Mouse (Mus musculus) neutrophil, adult 5-6 weeks (primary cell): Measurements from ENCODE around the gene Cfap74. TPM values are rescaled to one million over a fixed set of nuclear protein-coding genes. Genes with fewer than 3 reads are reported as not detected.

Experiments
- ATAC-seq: fragments of 151-379, 151-347 bp; 2 replicates; pipeline ENCODE4 v1.8.0; 2017; ENCODE audit warnings: mild to moderate bottlenecking, moderate TSS enrichment; ENCODE audit not compliant: insufficient number of reproducible peaks, poor library complexity, low FRiP score, severe bottlenecking; ENCODE audit errors: extremely low read depth
- total RNA-seq: library from RNA; stranded (forward); fragments of 200-1000 nt; gene quantifications from 2 replicates; pipeline ENCODE4 v1.2.3, GENCODE M21; 2017

Gene Cfap74
- total RNA-seq, 1 experiment from 2014 or later: 3.8 TPM

DNA sequence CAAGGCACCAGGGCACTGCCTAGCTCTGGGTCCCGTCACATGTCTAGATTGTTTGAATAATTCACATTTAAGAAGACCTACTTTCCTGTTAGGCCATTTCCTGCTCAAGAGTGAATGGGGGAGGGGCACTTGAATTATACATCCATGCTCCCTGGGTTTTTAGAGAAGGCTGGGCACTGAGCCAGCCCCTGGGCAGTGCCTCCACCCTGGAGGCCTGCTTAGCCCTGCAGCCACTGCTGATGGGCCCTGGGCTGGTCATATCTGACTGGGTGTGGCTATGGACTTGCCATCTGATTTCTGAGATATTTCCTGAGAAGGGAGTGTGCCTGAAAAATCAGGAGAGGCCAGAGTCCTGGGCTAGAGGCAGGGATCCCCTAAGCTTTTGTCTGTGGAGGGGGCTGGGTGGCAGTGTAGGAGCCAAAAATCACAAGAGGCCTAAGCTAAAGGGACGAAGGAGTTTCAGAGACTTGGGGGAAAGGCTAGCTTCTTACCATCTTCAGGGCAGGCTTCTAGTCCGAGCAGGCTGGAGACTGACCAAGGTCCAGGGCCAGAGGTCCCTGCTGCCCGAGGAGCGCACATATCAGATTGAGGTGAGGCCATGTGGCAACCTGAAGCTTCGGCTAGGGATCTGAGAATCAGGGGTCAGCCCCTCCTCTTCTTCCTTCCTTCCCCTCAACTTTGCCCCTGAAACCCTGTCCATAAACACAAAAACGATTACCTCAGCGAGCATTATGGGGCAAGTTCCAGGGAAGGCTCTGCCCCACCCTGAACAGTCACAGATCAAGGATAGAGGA, 79.4 kb downstream of the Cfap74 start:
- no peak for ATAC-seq

DNA sequence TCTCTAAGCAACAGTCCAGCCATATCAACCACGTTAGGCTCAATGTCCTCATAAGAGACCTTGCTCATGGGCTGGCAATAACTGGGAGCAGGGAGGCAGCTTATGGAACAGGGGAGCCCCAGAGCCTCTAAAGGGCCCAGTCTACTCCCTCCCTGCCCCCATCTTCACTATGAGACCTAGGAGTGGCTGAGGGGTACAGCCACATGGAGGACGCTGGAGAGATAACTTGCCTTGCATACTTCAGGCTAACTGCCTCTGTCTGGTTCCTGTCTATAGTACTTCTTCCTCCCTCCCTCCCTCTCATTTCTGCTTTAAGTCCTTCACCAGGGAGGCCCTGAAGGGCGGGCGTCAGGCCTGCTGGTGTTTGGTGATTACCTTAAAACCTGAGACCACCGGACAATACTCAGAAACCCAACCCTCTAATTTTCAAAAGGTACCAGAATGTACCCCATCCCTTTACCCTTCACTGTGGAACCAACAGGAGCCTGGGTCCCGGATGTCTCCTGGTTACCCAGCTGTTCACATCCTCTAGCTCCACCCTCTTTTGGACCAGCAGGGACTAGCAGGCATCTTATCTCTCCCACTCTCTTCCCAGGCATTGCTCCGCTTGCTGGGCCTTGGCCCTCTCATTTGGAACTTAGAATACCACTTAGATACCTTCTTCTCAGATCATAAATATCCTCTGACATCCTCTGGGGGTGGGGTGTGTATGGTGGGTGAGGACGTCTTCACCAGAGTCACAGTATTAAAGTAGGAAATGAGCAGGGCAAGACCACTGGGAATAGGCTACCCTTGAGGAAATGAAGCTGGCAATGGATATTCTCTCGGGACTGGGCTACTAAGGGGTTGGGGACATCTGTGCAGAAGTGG, 80.3 kb downstream of the Cfap74 start:
- ATAC-seq: no peak

DNA sequence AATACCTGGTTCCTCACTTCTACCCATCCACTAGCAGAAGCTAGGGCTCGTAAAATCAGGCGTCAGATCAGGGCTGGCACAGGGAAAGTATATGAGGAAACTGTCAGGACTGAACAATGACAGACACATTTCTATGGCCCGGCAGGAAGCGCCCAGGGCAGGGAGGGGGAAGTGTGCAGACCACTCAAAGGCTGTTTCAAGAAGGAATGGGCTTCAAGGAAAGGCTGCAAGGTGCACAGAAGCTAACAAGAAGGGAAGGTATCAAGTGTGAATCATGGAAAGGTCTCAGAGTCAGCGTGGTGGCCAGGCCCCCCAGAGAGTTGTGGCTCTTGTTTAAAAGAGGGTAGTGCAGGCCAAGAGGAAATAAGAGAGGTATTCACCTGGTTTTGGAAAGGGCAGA, 81.5 kb downstream of the Cfap74 start:
- no peak for ATAC-seq

DNA sequence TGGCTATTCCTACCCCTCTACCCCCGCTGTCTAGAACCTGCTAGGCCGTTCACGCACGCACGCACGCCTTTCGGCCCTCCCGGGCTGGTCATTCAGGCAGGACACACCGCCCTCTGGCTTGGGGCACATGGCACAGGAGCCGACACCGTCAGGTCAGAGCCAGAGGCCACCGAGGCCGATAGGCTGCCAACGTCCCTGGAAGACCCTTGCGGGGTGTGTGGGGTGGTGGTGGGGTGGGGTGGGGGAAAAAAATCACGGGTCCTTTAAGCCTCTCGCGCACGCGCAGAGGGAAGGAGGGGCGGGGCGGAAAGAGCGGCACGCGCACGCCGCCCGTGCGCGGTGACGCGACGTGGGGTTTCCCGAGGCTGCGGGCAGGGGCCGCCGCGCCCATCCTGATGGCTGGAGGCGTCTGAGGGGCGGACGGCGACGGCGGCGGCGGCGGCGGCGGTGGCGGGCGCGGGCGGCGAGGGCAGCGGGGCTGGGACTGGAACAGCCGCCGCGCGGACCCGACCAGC, 82.1 kb downstream of the Cfap74 start, which contains the start of gene Gnb1:
Gene Gnb1 (plus strand): TSS at position 372 of the 515 bp plus-strand sequence.
- peak; percentile 76 for ATAC-seq

DNA sequence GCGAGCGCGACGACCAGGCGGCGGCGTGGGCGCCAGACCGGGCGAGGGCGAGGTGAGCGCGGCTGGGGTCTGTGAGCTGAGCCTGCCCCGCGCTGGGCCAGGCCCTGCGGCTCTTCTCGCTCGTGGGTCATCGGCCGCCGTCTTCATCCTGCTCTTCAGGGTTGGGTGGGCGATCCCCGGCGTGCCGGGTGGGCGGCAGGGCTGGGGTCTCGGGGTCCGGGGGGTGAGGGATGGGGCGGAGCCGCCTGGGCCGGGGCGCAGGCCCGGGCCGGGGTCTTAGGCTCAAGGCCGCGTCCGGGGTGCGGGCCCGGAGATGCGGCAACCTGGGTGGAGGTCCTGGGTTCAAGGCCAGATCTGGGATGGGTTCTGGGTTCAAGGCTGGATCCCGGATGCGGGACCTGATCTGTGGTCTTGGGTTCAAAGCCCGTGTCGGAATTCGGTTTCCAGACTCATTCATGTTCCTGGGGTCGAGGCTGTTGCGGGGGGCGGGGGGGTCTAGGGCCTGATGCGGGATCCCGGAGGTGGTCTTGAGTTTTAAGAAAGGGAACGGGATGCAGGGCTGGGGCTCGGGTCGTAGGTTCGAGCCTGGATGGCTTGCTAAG, 82.6 kb downstream of the Cfap74 start:
- no peak for ATAC-seq

DNA sequence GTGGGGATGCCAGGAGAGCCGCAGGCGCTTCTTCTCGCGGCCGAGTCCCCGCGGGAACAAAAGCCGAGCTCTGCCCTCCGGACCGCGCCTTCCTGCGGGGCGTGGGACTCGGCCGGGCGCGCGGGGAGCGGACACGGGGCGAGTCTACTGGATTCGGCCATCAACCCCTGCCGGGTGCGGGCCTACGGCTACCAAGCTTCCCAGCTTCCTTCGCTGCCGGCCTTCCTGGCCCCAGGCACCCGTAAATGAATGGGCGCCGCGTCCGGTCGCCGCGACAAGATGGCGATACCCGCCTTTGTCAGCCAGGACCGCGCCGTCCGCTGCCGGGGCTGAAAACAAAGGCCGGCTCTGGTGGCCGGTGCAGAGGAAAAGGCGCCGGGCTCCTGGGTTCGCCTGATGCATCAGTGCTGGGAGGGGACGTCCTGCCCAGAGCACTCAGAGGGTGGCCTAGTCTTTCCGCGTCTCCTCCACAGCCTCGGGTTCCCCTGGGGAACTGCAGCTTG, 83.2 kb downstream of the Cfap74 start:
- ATAC-seq: peak; percentile 13; the same call in 1 of the 2 replicates

DNA sequence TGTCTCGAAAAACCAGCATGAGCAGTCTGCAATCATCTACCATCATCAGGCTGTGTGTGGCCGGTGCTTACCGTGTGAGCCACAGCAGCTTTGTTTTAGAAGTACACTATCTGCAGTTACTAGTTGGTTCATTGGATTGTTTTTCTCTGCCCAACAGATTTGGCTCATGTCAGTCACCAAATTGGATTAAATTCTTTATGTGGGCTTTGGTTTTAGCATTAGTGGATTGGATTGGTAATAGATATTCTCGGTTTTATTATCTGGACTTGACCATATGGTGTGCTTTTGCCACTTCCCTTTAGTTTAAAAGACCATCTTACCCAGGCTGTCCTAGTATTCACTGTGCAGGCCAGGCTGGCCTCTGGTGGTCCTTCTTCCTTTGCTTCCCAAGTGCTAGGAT, 85.9 kb downstream of the Cfap74 start:
- no peak for ATAC-seq

DNA sequence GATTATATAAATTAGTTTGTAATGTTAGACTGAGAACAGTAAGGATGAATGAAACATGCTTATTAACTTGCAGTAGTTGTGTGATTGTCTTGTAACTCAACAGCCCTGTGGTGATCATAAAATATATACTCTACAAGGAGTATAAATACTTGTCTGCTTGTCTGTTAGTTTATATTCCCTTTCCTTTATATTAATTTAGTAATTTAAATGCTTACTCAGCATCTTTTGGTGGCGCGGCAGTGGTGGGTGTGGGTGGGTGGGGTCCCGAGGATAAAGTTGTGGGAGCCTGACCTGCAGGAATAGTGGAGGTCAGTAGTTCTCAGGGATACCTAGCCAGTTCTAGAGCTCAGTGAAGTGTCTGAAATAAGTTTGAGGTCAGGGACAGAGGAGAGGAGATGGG, 89.0 kb downstream of the Cfap74 start:
- ATAC-seq: no peak

DNA sequence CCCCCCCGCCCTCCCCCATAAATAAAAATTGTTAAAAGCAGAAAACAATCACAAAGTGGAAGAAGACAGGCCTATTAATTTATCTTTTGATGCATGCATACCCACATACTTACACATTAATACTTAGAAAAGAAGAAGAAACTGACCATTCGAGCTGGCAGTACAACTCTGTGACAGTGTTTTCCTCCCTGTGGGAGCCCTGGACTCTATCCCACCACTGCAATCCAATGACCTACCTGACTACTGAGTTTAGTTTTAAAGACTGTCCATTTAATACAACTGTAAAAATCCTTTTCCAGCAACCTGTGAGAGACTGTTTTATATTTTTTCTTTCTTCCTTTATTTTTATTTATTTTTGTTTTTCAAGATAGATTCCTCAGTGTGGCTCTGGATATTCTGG, 92.1 kb downstream of the Cfap74 start:
- ATAC-seq: no peak

DNA sequence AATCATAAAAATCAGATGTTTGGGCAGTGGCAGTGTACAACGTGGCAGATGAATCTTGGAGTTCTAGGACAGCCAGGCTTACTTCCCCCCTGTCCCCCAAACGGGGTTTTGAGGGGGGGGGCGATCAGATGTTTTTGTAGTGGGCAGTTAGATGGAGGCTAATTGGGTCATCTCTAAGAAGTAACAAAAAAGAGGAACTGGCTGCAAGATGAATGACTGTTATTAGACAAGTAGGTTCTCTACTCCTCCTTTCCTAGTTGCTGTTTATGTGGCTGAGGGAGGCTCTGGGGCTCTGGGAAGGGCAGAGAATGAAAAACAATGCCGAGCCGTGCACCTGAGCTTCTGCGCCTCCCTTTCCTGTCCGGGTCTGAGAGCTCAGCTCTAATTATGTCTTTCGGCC, 96.1 kb downstream of the Cfap74 start:
- ATAC-seq: peak; percentile 19; the same call in 1 of the 2 replicates

DNA sequence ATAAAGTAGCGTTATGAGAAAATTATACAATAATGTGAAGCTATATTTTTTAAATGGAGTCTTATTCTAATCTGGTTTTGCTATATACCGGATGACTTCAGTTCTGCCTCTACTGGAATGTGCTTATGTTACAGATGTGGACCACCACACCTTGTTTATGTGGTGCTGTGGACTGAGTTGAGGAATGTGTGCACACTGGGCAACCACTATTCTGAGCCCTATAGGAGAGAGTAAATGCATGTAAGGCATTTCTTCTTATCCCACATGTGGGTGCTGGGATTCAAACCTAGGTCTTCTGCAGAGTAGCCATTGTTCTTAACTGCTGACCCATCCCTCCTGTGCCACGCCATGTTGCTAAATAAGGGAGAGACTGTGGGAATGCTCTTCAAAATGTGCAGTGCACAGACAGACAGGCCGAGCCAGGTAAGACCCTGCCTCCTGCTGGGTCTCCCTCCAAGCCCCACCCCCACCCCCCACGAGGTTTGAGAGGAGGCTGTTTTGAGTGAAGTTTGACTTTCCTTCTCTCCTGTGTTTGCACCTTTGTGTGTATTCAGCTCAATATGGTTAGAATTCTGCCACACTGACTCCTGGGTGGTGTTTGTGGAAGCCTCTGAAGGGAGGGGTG, 96.8 kb downstream of the Cfap74 start:
- ATAC-seq: no peak

DNA sequence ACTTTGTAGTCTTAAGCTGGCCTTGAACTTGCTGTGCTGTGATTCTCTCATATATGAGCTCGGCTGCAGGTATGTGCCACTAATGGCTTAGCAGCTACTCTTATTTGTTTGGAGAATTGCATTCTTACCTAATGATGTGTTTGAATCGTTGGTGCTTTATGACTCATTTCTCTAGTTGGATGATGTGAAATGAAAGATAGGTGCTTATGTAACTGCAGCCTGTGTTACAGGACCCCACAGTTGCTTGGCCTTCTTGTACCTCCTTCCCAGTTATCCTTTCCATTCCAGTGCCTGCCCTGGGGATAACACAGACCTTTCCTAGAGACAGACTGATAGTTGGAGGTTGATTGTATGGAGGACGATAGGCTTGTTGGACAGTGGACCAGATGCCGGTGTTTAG, 99.6 kb downstream of the Cfap74 start:
- no peak for ATAC-seq

DNA sequence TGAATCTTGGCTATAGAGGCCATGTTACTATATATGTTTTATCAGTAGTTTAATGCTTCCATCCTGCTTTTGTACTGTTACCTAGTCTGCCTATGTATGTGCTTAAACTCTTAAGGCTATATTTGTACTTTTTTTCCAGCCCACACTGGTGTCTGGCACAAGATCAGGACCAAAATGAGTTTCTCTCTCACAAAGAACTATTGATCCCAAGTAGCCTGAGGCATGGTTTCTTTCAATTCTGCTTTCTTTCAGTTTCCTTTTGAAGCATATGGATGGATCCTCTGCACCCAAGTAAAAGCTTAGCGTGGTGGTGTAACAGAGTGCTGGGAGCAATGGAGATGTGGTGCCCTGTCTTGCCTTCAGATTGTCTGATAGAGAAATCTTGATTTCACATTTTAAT, 102.0 kb downstream of the Cfap74 start:
- ATAC-seq: no peak

DNA sequence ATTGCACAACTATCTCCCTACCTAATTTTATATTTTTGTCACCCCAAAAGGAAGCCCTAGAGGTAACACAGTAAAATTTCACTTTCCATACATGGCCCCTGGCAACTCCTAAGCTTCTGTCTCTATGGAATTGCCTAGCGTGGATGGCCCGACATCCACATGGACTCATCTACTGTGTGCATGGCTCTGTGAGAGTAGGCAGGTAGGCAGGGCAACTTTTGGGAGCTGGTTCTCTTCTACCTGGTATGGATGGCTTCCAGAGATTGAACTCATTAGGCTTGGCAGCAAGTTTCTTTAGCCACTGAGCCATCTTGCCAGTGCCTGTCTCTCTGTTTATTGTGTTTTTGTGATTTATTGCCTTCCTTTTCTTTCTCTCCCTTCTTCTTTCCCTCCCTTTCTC, 105.8 kb downstream of the Cfap74 start:
- no peak for ATAC-seq

Other genes starting within 250 kb of the Cfap74 start
- gene Ski, start 186.6 kb upstream of the Cfap74 start, total RNA-seq: 25.9 and 27.7 TPM in 2 replicates
- gene Faap20, start 159.4 kb upstream of the Cfap74 start, total RNA-seq: 19.2 and 20.4 TPM in 2 replicates
- 0.58 and 4.3 TPM in 2 replicates for gene Prkcz, start 47.8 kb upstream of the Cfap74 start, total RNA-seq
- not detected in 2 replicates for gene Gabrd, start 11.1 kb upstream of the Cfap74 start, total RNA-seq
- gene Tmem52, start 59.9 kb downstream of the Cfap74 start, total RNA-seq: not detected in 2 replicates
- gene Gnb1, start 82.2 kb downstream of the Cfap74 start, total RNA-seq: 120 and 143 TPM in 2 replicates
- 281 and 295 TPM in 2 replicates for gene Nadk, start 153.2 kb downstream of the Cfap74 start, total RNA-seq
- gene Slc35e2, start 192.2 kb downstream of the Cfap74 start, total RNA-seq: 10.0 and 11.3 TPM in 2 replicates
- gene Cdk11b, start 215.7 kb downstream of the Cfap74 start, total RNA-seq: 135 and 137 TPM in 2 replicates
- gene Gm10563, start 236.2 kb downstream of the Cfap74 start, total RNA-seq: not detected in 2 replicates
- gene Mmp23, start 244.2 kb downstream of the Cfap74 start, total RNA-seq: 0.74 and 0.93 TPM in 2 replicates